Mouse (Mus musculus): ENCODE measurements at regions not wholly inside any gene's neighbourhood (a gene's known extent, or its start where the extent isn't known, plus 50 kb on each side); places are given as distances from the start of the nearest gene placed in this dataset.

DNA sequence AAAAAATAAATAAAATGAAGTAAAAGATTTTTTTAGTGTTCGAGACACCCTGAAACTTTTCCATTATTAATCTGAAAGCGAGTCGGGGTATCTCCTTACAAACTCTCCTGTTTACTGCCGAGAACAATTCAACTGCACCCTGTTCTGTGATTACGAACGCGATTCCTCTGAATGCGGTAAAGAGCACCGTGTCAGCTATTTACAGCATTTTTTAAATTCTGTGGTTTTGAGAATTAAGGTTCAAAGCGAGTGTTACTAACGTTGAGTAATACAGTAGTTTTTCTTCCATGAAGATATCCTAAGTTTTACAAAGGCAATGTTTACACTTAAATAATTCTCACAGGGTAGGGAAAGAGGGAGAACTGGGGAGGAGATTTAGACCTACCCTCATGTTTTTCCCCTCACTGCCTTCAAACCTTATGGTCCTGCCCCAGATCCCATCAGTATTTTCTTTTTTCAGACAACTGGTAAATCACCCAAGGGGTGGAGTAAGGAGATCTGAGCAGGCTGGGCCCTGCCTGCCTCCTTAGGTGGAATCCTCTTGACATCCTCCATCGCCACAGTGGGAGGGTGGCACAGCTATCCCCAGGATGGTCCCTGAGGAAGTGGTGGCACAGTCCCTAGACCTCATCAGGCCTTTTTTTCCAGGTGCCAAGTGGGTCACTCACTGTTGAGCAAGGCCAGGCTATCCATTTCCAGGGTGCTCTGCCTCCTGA, 89.9 kb upstream of the Cited2 start:
- DNase-seq (ENCODE audit: low read depth, low spot score), result no peak

- DNase-seq (ENCODE audit: low read depth, low spot score), result no peak
Measured at GRCm38 (mm10) chr10:17645363-17645762, 77.7 kb upstream of the Cited2 start.

DNA sequence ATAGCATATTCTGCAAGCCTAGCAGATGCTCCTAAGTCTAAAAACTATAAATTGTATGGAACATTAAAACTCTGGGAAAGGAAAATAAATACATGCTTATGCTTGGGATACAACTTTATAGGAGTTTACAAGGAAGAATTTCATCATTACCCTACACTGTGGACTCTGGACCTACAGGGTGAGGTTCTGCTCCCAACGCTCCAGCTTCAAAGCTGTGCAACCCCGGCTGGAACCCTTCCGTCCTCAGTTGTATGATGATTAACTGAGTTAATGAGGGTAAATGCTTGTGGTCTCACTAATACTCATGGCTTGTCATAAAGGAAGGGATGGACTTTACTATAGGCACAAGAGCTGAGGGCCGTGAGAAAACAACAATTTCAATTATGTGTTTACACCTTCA, 76.6 kb upstream of the Cited2 start:
- DNase-seq (ENCODE audit: low read depth, low spot score), result no peak

DNA sequence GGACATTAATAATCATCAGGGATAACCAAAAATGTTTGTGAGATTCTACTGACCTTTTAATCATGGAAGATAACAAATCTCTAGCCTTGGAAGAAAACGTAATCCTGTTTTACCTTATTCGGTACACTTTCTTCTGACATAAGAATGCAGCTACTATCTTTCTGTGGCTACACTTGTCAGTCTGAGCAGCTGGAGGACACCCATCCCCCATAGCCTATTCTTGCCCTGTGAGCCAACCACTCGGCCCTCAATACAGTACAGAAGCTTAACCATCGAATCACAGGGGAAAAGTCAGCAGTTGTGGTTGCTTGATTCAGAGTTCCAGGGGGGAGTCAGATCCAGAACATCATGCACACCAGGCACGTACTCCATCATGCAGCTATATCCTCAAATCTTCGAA, 74.9 kb upstream of the Cited2 start:
- DNase-seq (ENCODE audit: low read depth, low spot score), result no peak

DNA sequence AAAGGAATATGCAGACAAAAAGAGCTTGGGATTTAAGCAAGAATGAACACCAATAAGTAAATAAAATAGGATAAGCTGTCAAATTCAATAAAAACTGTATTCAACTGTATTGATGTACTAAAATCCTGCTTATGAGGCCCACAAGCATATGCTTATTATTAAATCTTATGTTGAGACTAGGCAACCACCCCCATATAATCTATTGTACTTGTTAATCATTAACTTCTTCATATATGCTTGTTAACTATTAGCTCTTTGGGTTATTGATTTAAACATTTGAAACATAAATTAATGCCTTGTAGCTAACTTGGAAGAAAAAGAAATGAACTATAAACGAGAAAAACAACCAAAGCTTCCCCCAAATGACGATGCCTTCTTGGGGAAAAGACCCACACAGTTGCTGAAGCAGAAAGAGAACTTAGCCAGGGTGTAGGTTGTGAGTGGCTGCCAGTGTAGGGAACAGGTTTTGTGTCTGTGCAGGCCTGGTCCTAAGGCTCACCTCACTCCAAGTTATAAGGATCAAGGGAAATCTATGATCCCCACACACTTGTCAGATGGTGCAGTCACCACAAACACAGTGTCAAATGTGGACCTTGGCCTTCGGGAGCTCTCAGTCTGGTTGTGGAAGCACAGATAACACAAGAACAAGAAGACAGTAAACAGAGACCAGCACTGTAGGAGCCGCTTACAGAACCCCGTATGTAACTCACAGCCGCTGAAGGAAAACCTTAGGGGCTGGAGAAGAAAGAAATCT, 71.8 kb upstream of the Cited2 start:
- no peak for DNase-seq (ENCODE audit: low read depth, low spot score)

DNA sequence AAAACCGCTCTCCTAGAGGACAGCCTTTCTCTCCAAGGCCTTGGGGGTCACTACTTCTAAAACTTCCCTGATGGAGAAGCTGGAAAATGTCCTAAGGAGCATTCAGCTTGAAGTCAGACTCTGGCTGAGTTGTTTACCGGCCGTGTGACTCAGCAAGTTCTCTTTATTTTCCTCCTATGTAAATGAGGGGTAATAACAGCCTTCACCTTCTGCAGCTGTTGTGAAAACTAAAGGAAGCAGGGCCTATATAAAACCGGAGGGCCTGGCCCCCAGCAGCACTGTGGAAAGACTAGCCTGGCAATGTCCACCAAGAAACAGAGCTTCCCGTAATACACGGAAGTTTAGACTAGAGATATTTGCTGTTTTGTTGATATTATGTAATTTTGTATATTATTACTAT, 69.7 kb upstream of the Cited2 start:
- no peak for DNase-seq (ENCODE audit: low read depth, low spot score)

GRCm38 (mm10) chr10:17653785-17654184, 69.2 kb upstream of the Cited2 start:
- no peak for DNase-seq (ENCODE audit: low read depth, low spot score)

GRCm38 (mm10) chr10:17654308-17654858, 68.6 kb upstream of the Cited2 start:
- DNase-seq (ENCODE audit: low read depth, low spot score), result no peak

DNA sequence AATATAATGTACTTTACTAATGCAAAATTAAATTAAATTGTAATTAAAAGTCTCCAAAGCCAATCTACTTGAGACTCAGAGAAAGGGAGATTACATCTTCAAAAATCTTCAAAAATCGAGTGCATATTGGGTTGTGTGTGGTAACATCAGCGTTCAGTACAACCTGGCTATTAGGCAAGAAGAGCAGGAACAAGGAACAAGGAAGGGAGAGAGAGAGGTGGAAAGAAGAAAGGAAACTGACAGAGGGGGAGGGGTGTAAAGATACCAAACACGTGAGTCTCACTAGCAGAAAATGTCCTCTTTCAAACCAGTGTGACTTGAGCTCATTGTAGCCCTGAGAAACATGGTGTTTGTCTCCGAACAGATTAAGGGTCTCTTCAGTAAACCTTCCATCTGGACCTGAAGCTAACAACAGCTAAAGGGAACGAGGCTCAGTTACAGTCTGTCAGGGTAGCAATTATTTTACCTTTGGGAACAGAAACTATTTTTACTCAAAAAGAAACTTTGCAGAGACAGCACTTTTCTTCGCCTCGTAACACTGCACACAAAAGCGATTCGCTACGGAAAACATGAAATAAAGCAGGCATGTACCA, 67.5 kb upstream of the Cited2 start:
- DNase-seq (ENCODE audit: low read depth, low spot score), result no peak

DNA sequence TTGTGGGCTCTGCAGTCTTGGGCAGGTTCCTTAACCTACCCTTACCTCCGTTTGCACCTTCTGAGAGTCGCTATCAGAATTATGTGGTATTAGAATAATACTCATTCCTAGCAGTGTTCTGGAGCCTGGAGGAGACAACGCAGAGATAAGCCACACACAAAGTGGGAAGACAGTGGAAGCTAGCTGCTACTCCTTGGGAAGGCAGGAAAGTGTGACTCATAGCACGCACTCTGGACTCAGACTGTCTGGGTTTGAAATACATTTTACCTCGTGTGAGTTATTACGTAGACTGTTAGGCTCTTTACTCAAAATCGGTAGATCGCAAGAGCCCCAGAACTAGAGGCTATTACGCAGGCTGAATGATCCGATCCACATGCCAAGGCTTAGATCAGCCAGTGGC, 66.7 kb upstream of the Cited2 start:
- no peak for DNase-seq (ENCODE audit: low read depth, low spot score)

- DNase-seq (ENCODE audit: low read depth, low spot score), result no peak
Measured at GRCm38 (mm10) chr10:17656872-17657482, 66.0 kb upstream of the Cited2 start.

- no peak for DNase-seq (ENCODE audit: low read depth, low spot score)
Measured at GRCm38 (mm10) chr10:17659575-17659974, 63.4 kb upstream of the Cited2 start.

DNA sequence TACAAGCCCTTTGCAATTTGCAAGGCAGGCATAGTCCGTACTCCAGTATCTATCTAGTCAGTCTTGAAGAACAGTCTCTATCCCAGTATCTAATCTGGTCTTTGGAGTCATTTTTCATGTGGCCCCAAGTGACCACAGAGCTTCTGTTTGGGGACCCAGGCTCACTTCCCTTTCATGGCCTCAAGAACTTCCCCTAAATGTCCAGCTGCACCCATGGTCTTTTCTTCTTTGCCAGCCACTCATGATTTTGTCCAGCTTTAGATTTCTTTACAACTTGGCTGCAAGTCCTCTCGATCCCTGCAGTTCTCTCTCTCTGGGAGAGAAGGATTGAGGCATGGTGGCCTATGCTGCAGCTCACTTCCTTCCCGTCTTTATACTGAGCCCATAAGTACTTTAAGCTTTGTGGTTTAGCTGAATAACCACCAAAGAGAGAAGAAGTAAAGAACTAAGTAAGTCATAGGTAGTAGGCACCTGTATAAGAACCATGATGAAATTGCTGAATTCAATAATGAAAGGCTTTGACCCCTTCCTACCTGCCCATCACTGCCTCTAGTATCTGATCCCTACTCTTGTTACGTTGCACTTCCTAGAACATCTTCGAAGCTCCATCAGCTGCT, 62.1 kb upstream of the Cited2 start:
- DNase-seq (ENCODE audit: low read depth, low spot score), result no peak

DNA sequence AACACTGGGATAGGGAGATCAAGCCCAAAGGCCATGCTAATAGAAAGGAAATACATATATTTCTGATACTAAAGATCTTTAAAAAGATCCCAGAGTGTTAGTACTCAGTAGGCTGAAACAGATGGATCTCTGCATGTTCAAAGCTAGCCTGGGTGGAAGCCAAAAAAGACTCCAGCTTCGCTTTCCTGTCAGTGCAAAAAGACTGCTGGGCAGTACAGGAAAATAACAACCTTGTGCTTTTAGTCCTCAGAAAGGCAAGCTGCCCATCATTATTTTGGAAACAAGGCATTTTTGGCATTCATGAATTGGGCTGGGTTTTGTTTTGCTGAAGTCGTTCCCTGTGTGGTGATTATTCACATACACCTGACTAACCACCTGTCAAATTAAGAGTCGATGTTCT, 56.9 kb upstream of the Cited2 start:
- DNase-seq (ENCODE audit: low read depth, low spot score), result no peak

DNA sequence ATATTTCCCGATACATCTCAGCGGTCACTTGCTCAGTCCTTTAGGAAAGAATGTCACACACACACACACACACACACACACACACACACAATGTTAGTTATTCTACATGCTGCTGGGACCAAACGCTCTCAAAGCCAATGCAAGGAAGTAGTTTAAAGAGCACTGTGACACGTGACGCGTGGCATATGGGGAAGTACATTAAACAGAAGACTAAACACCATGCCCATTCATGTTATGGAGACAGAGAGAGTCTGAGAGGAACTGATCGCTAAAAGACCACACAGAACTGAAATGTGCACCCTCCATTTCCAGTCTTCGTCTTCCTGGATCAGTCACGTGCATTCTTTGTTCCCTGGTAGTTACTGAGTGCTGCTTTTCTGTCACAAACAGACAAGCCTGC, 53.6 kb upstream of the Cited2 start:
- DNase-seq (ENCODE audit: low read depth, low spot score), result no peak

Data from CD4-positive helper T cell, adult 2 months (primary cell).